Mouse (Mus musculus): ENCODE data around the gene Samd10. TPM values are rescaled to one million over a fixed set of nuclear protein-coding genes. Genes with fewer than 3 reads are reported as not detected.
A peak's percentile ranks its signal among the peaks of the same experiment; 100 is the strongest.

Samd10 gene
- total RNA-seq, 2 experiments from 2014 or later = 43.7 to 48.7 TPM

GRCm38 (mm10) chr2:181578790-181579618 is 20.0 kb downstream of the Samd10 start:
- intact Hi-C loops (cut with DNase I) = no loop called here
- no peak for DNase-seq

- DNase-seq = no peak
- intact Hi-C loops (cut with DNase I) = no loop called here
These were observed 20.9 kb downstream of the Samd10 start for GRCm38 (mm10) chr2:181577981-181578581.

- DNase-seq = no peak
- intact Hi-C loops (cut with DNase I) = no loop called here
These were observed 21.9 kb downstream of the Samd10 start for GRCm38 (mm10) chr2:181577126-181577525.

- DNase-seq = no peak
These were observed 22.4 kb downstream of the Samd10 start for GRCm38 (mm10) chr2:181576613-181577012.

GRCm38 (mm10) chr2:181574921-181575545 is 24.0 kb downstream of the Samd10 start:
- intact Hi-C loops (cut with DNase I) = no loop called here
- no peak for DNase-seq

More at GRCm38 (mm10) chr2:181576613-181577012, 22.4 kb downstream of the Samd10 start:
- intact Hi-C loops (cut with DNase I) = no loop called here

GRCm38 (mm10) chr2:181573961-181574360 is 25.1 kb downstream of the Samd10 start:
- intact Hi-C loops (cut with DNase I) = no loop called here
- no peak for DNase-seq

- intact Hi-C loops (cut with DNase I) = no loop called here
- no peak for DNase-seq
These were observed 25.8 kb downstream of the Samd10 start for GRCm38 (mm10) chr2:181572921-181573920.

GRCm38 (mm10) chr2:181571941-181572670 is 26.9 kb downstream of the Samd10 start:
- no peak for DNase-seq
- intact Hi-C loops (cut with DNase I) = no loop called here

- intact Hi-C loops (cut with DNase I) = no loop called here
These were observed 28.0 kb downstream of the Samd10 start for GRCm38 (mm10) chr2:181570921-181571595.

GRCm38 (mm10) chr2:181570375-181570774 is 28.6 kb downstream of the Samd10 start:
- DNase-seq = no peak
- intact Hi-C loops (cut with DNase I) = no loop called here

More at GRCm38 (mm10) chr2:181570921-181571595, 28.0 kb downstream of the Samd10 start:
- peak; percentile 55 for DNase-seq

- intact Hi-C loops (cut with DNase I) = no loop called here
- no peak for DNase-seq
These were observed 29.2 kb downstream of the Samd10 start for GRCm38 (mm10) chr2:181569856-181570255.

- intact Hi-C loops (cut with DNase I) = no loop called here
- DNase-seq = peak; percentile 53
These were observed 30.6 kb downstream of the Samd10 start for GRCm38 (mm10) chr2:181568272-181569008.

GRCm38 (mm10) chr2:181567338-181567737 is 31.7 kb downstream of the Samd10 start:
- DNase-seq = no peak
- intact Hi-C loops (cut with DNase I) = no loop called here

- DNase-seq = no peak
- intact Hi-C loops (cut with DNase I) = no loop called here
These were observed 45.2 kb downstream of the Samd10 start for GRCm38 (mm10) chr2:181553772-181554171.

GRCm38 (mm10) chr2:181550233-181550632 is 48.8 kb downstream of the Samd10 start:
- intact Hi-C loops (cut with DNase I) = no loop called here
- no peak for DNase-seq

GRCm38 (mm10) chr2:181548682-181549081 is 50.3 kb downstream of the Samd10 start:
- no peak for DNase-seq
- intact Hi-C loops (cut with DNase I) = no loop called here

GRCm38 (mm10) chr2:181548227-181548626 is 50.8 kb downstream of the Samd10 start:
- intact Hi-C loops (cut with DNase I) = no loop called here
- no peak for DNase-seq

GRCm38 (mm10) chr2:181546142-181546541 is 52.9 kb downstream of the Samd10 start:
- intact Hi-C loops (cut with DNase I) = no loop called here
- DNase-seq = no peak

Measured in left cerebral cortex, postnatal 4 days (tissue).